In the genomic region with DNA sequence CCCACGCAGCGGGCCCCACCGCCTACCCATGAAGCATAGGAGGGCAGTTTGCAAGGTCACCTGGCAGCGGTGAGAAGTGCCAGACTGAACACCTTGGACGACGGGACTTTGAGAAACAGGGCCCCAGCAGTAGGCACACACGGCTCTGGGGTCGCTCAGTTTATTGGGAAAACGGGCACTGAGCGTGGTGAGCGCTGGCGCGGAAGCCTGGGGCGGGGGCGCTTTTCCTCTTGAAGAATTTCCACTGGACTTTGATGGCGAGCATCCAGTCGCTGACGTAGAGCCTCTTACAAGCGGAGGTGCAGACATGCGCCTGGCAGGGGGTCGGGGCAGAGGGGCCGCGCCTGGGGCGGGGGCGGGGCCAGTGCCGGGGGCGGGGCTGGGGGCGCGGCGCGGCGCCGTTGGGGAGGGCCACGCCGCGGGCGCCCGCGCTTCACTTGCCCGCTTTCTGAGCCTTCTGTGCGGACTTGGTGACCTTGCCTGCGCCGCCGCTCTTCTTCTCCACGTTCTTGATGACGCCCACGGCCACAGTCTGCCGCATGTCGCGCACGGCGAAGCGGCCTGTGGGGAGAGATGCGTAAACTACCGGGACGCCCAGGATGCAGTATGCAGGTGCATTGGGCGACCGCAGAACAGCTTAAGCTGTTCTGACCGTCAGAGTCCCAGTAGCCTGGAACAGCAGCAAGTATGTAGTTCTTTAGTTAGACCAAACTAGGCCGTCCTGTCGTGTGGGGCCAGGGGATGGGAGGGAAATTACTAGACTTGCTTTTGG, we compare ENCODE assay signal across 10 mouse cellular contexts. TPM values are rescaled to one million over a fixed set of nuclear protein-coding genes. Genes with fewer than 3 reads are reported as not detected.
A peak's percentile ranks its signal among the peaks of the same experiment; 100 is the strongest.
DNase-seq lines count a peak whose midpoint lies in the region; ATAC-seq lines count a peak whose summit lies in the region.
"Had no signal": no experiment of that assay in that cellular context is flagged by ENCODE, and none has a peak within 500 bp of the region (broad histone marks: within the 10 kb centered on the region; RNA-seq: fewer than 3 reads in every experiment).

No protein-coding gene starts in this region.

- H3K9me3 ChIP-seq in embryonic facial prominence, embryonic 14.5 days (ENCODE audit: control insufficient read depth, low read length): no peaks in the 10 kb centered on the region
- no peaks in the 10 kb centered on the region for H3K9me3 ChIP-seq in hindbrain, embryonic 13.5 days

- peaks cover 5% of the 10 kb centered on the region; the same call in 1 of the 2 replicates for H3K4me1 ChIP-seq in embryonic facial prominence, embryonic 14.5 days (ENCODE audit: control insufficient read depth, insufficient read depth, low read length)
- peaks cover 16% of the 10 kb centered on the region for H3K4me1 ChIP-seq in hindbrain, embryonic 13.5 days (replicated peaks)

- peak; percentile 32; the same call in 1 of the 2 replicates for ATAC-seq in embryonic facial prominence, embryonic 14.5 days (ENCODE audit: low read depth)
- no peak for ATAC-seq in hindbrain, embryonic 13.5 days (ENCODE audit: low FRiP score)

- intact Hi-C loops in left cerebral cortex, postnatal 4 days (cut with DNase I): no loop called here

- WGBS in embryonic facial prominence, embryonic 14.5 days: 0% methylated on average over 28 of the region's 61 CpGs
- WGBS in hindbrain, embryonic 13.5 days: 1% methylated on average over 58 of the region's 61 CpGs

- no peak overlapping the region for H3K27ac ChIP-seq in embryonic facial prominence, embryonic 14.5 days (replicated peaks; ENCODE audit: low read depth, low read length)
- no peak overlapping the region for H3K27ac ChIP-seq in hindbrain, embryonic 13.5 days

- H3K4me3 ChIP-seq in embryonic facial prominence, embryonic 14.5 days (ENCODE audit: low read depth, low read length): peak overlapping the region; percentile 45
- H3K4me3 ChIP-seq in hindbrain, embryonic 13.5 days: peak overlapping the region; percentile 39

- H3K9ac ChIP-seq in embryonic facial prominence, embryonic 14.5 days (ENCODE audit: low read depth, low read length): peak overlapping the region; percentile 37; the same call in 1 of the 2 replicates
- peak overlapping the region; percentile 64 for H3K9ac ChIP-seq in hindbrain, embryonic 13.5 days

- H3K4me2 ChIP-seq in embryonic facial prominence, embryonic 14.5 days (ENCODE audit: low read depth, low read length): peak overlapping the region; percentile 88
- peak overlapping the region; percentile 68 for H3K4me2 ChIP-seq in hindbrain, embryonic 13.5 days

- DNase-seq in left cerebral cortex, postnatal 4 days: peak; percentile 72
- DNase-seq in left cerebral cortex, adult 9 months (ENCODE audit: low spot score in 2 of 2): no peak
- DNase-seq in embryonic facial prominence, embryonic 14.5 days (ENCODE audit: low spot score): peak; percentile 81
- DNase-seq in liver: peak; percentile 20
- peak; percentile 13 for DNase-seq in naive thymus-derived CD4-positive, alpha-beta T cell, adult 2 months (ENCODE audit: low read depth)
- no peak for DNase-seq in ovary, postnatal 14 days (ENCODE audit: low spot score)
- DNase-seq in frontal cortex, postnatal 14 days (ENCODE audit: low spot score in 2 of 2): no peak

- H3K27me3 ChIP-seq in embryonic facial prominence, embryonic 14.5 days (replicated peaks; ENCODE audit: control insufficient read depth, insufficient read depth, low read length): peaks cover 29% of the 10 kb centered on the region
- peaks cover 50% of the 10 kb centered on the region for H3K27me3 ChIP-seq in hindbrain, embryonic 13.5 days

- H3K36me3 ChIP-seq in embryonic facial prominence, embryonic 14.5 days (ENCODE audit: control insufficient read depth, insufficient read depth, low read length): no peaks in the 10 kb centered on the region
- peaks cover 26% of the 10 kb centered on the region for H3K36me3 ChIP-seq in hindbrain, embryonic 13.5 days

RNA-seq across cellular contexts. Expression of gene Eef1a2, which starts 9.1 kb away (rescaled TPM):
- 100 to 1,000 TPM; 399 to 423 TPM for total RNA-seq in left cerebral cortex, postnatal 4 days (2021)
- polyA plus RNA-seq in embryonic facial prominence, embryonic 14.5 days (2014; fragmentation: Nextera tagmentation; extraction: Ambion mirVana): 0.76 and 1.0 TPM in 2 replicates
- polyA plus RNA-seq in hindbrain, embryonic 13.5 days (2015; fragmentation: Nextera tagmentation; extraction: Ambion mirVana): 6.4 and 6.7 TPM in 2 replicates

RNA-seq across cellular contexts. Expression of gene Kcnq2, which starts 12.6 kb away (rescaled TPM):
- total RNA-seq in left cerebral cortex, postnatal 4 days (2021): 100 to 1,000 TPM; 191 to 195 TPM
- polyA plus RNA-seq in embryonic facial prominence, embryonic 14.5 days (2014; fragmentation: Nextera tagmentation; extraction: Ambion mirVana): 2.1 and 2.6 TPM in 2 replicates
- polyA plus RNA-seq in hindbrain, embryonic 13.5 days (2015; fragmentation: Nextera tagmentation; extraction: Ambion mirVana): 50.0 and 53.9 TPM in 2 replicates

RNA-seq across cellular contexts. Expression of gene Ppdpf, which starts 39.3 kb away (rescaled TPM):
- total RNA-seq in left cerebral cortex, postnatal 4 days (2021): 100 to 1,000 TPM; 132 to 140 TPM
- polyA plus RNA-seq in embryonic facial prominence, embryonic 14.5 days (2014; fragmentation: Nextera tagmentation; extraction: Ambion mirVana): 269 and 288 TPM in 2 replicates
- 444 TPM in 2 replicates for polyA plus RNA-seq in hindbrain, embryonic 13.5 days (2015; fragmentation: Nextera tagmentation; extraction: Ambion mirVana)

RNA-seq across cellular contexts. Expression of gene Ptk6, which starts 54.9 kb away (rescaled TPM):
- not detected for total RNA-seq in left cerebral cortex, postnatal 4 days (2021)
- 0.10 and 0.19 TPM in 2 replicates for polyA plus RNA-seq in embryonic facial prominence, embryonic 14.5 days (2014; fragmentation: Nextera tagmentation; extraction: Ambion mirVana)
- not detected in 2 replicates for polyA plus RNA-seq in hindbrain, embryonic 13.5 days (2015; fragmentation: Nextera tagmentation; extraction: Ambion mirVana)
- total RNA-seq: adrenal gland, postnatal 36 days; left cerebral cortex, postnatal 10 days had no signal

Comparison
In these comparisons a context has a peak if more than half of its experiments do, and no peak if none do; other contexts are left out.
1. DNase-seq: peak in left cerebral cortex, postnatal 4 days (single experiment), embryonic facial prominence, embryonic 14.5 days (single experiment), liver (single experiment) and naive thymus-derived CD4-positive, alpha-beta T cell, adult 2 months (single experiment); none in left cerebral cortex, adult 9 months (0 of 2), ovary, postnatal 14 days (single experiment) and frontal cortex, postnatal 14 days (0 of 2).
2. RNA of gene Kcnq2, which starts 12.6 kb away (polyA plus RNA-seq): 50.0 to 53.9 TPM in hindbrain, embryonic 13.5 days; 2.1 to 2.6 TPM in embryonic facial prominence, embryonic 14.5 days; every median in the first group is over 10 times any median in the second.